Mouse (Mus musculus) liver, embryonic 12.5 days (tissue): Measurements from ENCODE around the gene Rad9a. TPM values are rescaled to one million over a fixed set of nuclear protein-coding genes. Genes with fewer than 3 reads are reported as not detected.
A peak's percentile ranks its signal among the peaks of the same experiment; 100 is the strongest.

Experiments
- ATAC-seq: fragments of 200-750 bp; cut with Nextera tagmentation; 2 replicates; pipeline ENCODE4 v1.8.0; 2017; ENCODE audit warnings: moderate number of reproducible peaks, mild to moderate bottlenecking, moderate library complexity
- H3K27ac ChIP-seq: fragments of 300-500 bp; sonication (generic); 2 replicates; pipeline ENCODE4 v1.5.1; 2016; ENCODE audit warnings: mild to moderate bottlenecking
- H3K27me3 ChIP-seq: fragments of 300-500 bp; sonication (generic); replicated peaks from 2 replicates; pipeline ENCODE4 v1.6.1; 2016; ENCODE audit warnings: mild to moderate bottlenecking, moderate library complexity
- H3K36me3 ChIP-seq: fragments of 300-500 bp; sonication (generic); 2 replicates; pipeline ENCODE4 v1.6.1; 2016; ENCODE audit warnings: mild to moderate bottlenecking, moderate library complexity
- H3K4me1 ChIP-seq: fragments of 300-500 bp; sonication (generic); 2 replicates; pipeline ENCODE4 v1.6.1; 2016
- H3K4me2 ChIP-seq: fragments of 300-500 bp; sonication (generic); 2 replicates; pipeline ENCODE4 v1.6.1; 2016; ENCODE audit warnings: mild to moderate bottlenecking, moderate library complexity
- H3K4me3 ChIP-seq: fragments of 300-500 bp; sonication (generic); 2 replicates; pipeline ENCODE4 v1.5.1; 2016; ENCODE audit warnings: mild to moderate bottlenecking, moderate library complexity
- H3K9ac ChIP-seq: fragments of 300-500 bp; sonication (generic); 2 replicates; pipeline ENCODE4 v1.6.1; 2016; ENCODE audit warnings: mild to moderate bottlenecking, moderate library complexity
- H3K9me3 ChIP-seq: fragments of 300-500 bp; sonication (generic); replicated peaks from 2 replicates; pipeline ENCODE4 v1.6.1; 2016; ENCODE audit warnings: mild to moderate bottlenecking, moderate library complexity
- WGBS: fragments of 180-500 bp; shearing (Covaris S2); methylation state at CpG from one replicate; pipeline ENCODE4 v1.1.7; 2016; ENCODE audit not compliant: insufficient replicate concordance; 5-methylcytosine and 5-hydroxymethylcytosine counted together
- polyA plus RNA-seq: library from polyadenylated mRNA; unstranded; fragments of >200 nt; fragmentation: Nextera tagmentation; extraction: Ambion mirVana; gene quantifications from 2 replicates; pipeline ENCODE4 v1.2.1, GENCODE M21; 2016

Rad9a gene
- polyA plus RNA-seq, 1 experiment from 2014 or later, result 26.5 TPM

- ATAC-seq, result no peak
- Histone ChIP-seq H3K4me3 (no peak overlapping the region), H3K4me2 (no peak overlapping the region), H3K4me1 (peaks cover 50% of the 10 kb centered on the region), H3K9me3 (no peaks in the 10 kb centered on the region), H3K27ac (0 out of 2 replicates have a peak overlapping the region, but pooled peaks have one; percentile 52), H3K9ac (no peak overlapping the region), H3K36me3 (peaks cover 24% of the 10 kb centered on the region), H3K27me3 (peaks cover 41% of the 10 kb centered on the region)
- WGBS, result 47% methylated on average over 3 of the region's 3 CpGs
These were observed 1.7 kb upstream of the Rad9a start for GRCm38 (mm10) chr19:4203148-4203547.

- no peak for ATAC-seq
- 36% methylated on average over 7 of the region's 7 CpGs for WGBS
These were observed 687 bp upstream of the Rad9a start for GRCm38 (mm10) chr19:4202149-4202548.

GRCm38 (mm10) chr19:4197180-4197579 lies 4.3 kb downstream of the Rad9a start:
- Histone ChIP-seq H3K4me1 (peaks cover 85% of the 10 kb centered on the region), H3K4me3 (no peak overlapping the region), H3K4me2 (no peak overlapping the region), H3K27ac (peak overlapping the region; percentile 53; the same call in 1 of the 2 replicates), H3K9ac (peak overlapping the region; percentile 13; the same call in 1 of the 2 replicates), H3K36me3 (peaks cover 77% of the 10 kb centered on the region), H3K9me3 (no peaks in the 10 kb centered on the region), H3K27me3 (no peaks in the 10 kb centered on the region)
- ATAC-seq, result no peak
- 70% methylated on average over 3 of the region's 3 CpGs for WGBS

More at GRCm38 (mm10) chr19:4202149-4202548, 687 bp upstream of the Rad9a start:
- Histone ChIP-seq H3K27ac (peak overlapping the region; percentile 52; the same call in 1 of the 2 replicates), H3K4me3 (peak overlapping the region; percentile 75), H3K9ac (peak overlapping the region; percentile 70), H3K36me3 (peaks cover 34% of the 10 kb centered on the region), H3K4me2 (peak overlapping the region; percentile 91), H3K27me3 (peaks cover 35% of the 10 kb centered on the region), H3K9me3 (no peaks in the 10 kb centered on the region), H3K4me1 (peaks cover 54% of the 10 kb centered on the region)

DNA sequence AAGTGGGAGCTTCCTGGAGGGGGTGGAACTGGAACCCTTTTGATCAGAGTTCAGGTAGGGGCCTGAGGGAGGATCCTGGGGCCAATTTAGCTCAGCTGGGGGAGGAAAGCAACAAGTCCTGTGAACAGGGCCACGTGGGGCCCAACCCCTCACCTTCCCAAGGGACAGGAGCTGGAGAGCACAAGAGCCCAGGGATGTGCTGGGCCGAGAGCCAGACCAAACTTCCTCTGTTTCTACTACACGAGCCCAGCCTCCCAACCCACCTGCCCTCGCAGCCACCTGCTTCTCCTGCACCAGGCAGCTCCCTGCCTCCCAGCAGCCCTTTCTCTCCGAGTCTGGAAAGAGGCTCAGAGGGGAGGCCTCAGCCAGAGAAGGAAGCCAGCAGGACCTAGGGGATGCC lies 4.9 kb downstream of the Rad9a start:
- peaks cover 80% of the 10 kb centered on the region for H3K4me1 ChIP-seq
- WGBS, result 55% methylated on average over 5 of the region's 5 CpGs
- H3K9me3 ChIP-seq, result no peaks in the 10 kb centered on the region
- H3K9ac ChIP-seq, result peak overlapping the region; percentile 13; the same call in 1 of the 2 replicates
- H3K27me3 ChIP-seq, result no peaks in the 10 kb centered on the region
- ATAC-seq, result no peak
- H3K27ac ChIP-seq, result peak overlapping the region; percentile 28; the same call in 1 of the 2 replicates
- peaks cover 77% of the 10 kb centered on the region for H3K36me3 ChIP-seq
- no peak overlapping the region for H3K4me3 ChIP-seq
- H3K4me2 ChIP-seq, result no peak overlapping the region

GRCm38 (mm10) chr19:4196048-4196447 lies 5.4 kb downstream of the Rad9a start:
- Histone ChIP-seq H3K27me3 (no peaks in the 10 kb centered on the region), H3K9me3 (no peaks in the 10 kb centered on the region), H3K9ac (no peak overlapping the region), H3K4me3 (no peak overlapping the region), H3K27ac (no peak overlapping the region), H3K4me2 (no peak overlapping the region), H3K4me1 (peaks cover 85% of the 10 kb centered on the region), H3K36me3 (peaks cover 77% of the 10 kb centered on the region)
- 74% methylated on average over 2 of the region's 2 CpGs for WGBS
- no peak for ATAC-seq

- Histone ChIP-seq H3K4me2 (no peak overlapping the region), H3K4me1 (peaks cover 84% of the 10 kb centered on the region), H3K27ac (peak overlapping the region; percentile 91; the same call in 1 of the 2 replicates), H3K9me3 (no peaks in the 10 kb centered on the region), H3K27me3 (no peaks in the 10 kb centered on the region), H3K36me3 (peaks cover 71% of the 10 kb centered on the region), H3K9ac (no peak overlapping the region), H3K4me3 (no peak overlapping the region)
- 77% methylated on average over 12 of the region's 12 CpGs for WGBS
- no peak for ATAC-seq
These were observed 6.4 kb downstream of the Rad9a start for GRCm38 (mm10) chr19:4194776-4195650.

GRCm38 (mm10) chr19:4194021-4194724 lies 7.3 kb downstream of the Rad9a start:
- H3K9ac ChIP-seq, result 0 out of 2 replicates have a peak overlapping the region, but pooled peaks have one; percentile 12
- H3K27me3 ChIP-seq, result no peaks in the 10 kb centered on the region
- peak overlapping the region; percentile 93; the same call in 1 of the 2 replicates for H3K4me3 ChIP-seq
- no peak for ATAC-seq
- peaks cover 75% of the 10 kb centered on the region for H3K4me1 ChIP-seq
- WGBS, result 76% methylated on average over 8 of the region's 8 CpGs
- H3K27ac ChIP-seq, result peak overlapping the region; percentile 91
- peak overlapping the region; percentile 89 for H3K4me2 ChIP-seq
- H3K36me3 ChIP-seq, result peaks cover 63% of the 10 kb centered on the region
- no peaks in the 10 kb centered on the region for H3K9me3 ChIP-seq

GRCm38 (mm10) chr19:4193129-4193528 lies 8.3 kb downstream of the Rad9a start:
- Histone ChIP-seq H3K36me3 (peaks cover 52% of the 10 kb centered on the region), H3K9me3 (no peaks in the 10 kb centered on the region), H3K4me3 (peak overlapping the region; percentile 93), H3K9ac (peak overlapping the region; percentile 97), H3K4me2 (peak overlapping the region; percentile 89), H3K27me3 (no peaks in the 10 kb centered on the region), H3K27ac (peak overlapping the region; percentile 91), H3K4me1 (peaks cover 68% of the 10 kb centered on the region)
- ATAC-seq, result no peak
- 50% methylated on average over 6 of the region's 6 CpGs for WGBS

DNA sequence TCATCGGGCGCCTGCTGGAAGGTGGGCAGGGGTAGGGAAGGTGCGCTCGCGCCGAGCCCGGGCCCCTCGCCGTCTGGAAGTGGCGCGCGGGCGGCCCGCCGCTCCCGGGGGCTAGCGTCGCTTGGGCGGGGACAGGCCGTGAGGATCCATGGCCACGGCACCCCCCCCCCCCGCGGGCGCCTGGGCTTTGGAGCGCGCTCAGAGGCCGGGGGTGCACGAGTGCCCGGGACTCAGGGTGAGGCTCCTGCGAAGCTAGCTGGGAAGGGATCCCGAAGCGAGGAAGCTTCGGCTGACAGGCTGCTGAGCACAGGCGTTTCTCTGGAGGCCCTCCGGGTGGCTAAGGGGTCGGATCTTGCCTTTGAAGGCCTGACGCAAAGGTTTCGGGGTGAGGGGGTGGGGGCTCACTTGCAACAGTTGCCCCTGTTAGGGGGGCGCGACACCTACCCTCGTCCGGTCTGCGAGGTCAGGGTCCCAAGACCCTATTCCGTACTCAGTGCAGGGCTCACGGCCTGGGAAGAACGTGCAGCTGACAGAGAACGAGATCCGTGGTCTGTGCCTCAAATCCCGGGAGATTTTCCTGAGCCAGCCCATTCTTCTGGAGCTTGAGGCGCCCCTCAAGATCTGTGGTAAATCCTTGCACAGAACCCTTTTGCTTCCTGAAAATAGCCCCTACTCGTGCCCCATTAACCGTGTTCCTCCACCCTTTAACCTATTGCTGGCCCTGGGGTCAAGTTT lies 9.0 kb downstream of the Rad9a start:
- WGBS, result under 1% methylated on average over 46 of the region's 52 CpGs
- no peaks in the 10 kb centered on the region for H3K27me3 ChIP-seq
- peak overlapping the region; percentile 93 for H3K4me3 ChIP-seq
- H3K27ac ChIP-seq, result peak overlapping the region; percentile 91
- peak; percentile 58 for ATAC-seq
- peaks cover 64% of the 10 kb centered on the region for H3K4me1 ChIP-seq
- H3K9ac ChIP-seq, result peak overlapping the region; percentile 97
- H3K4me2 ChIP-seq, result peak overlapping the region; percentile 89
- H3K36me3 ChIP-seq, result peaks cover 45% of the 10 kb centered on the region
- H3K9me3 ChIP-seq, result no peaks in the 10 kb centered on the region

- peak within 1 kb of the TSS; percentile 93 for H3K4me3 ChIP-seq
- H3K36me3 ChIP-seq, result peaks cover 38% of the 10 kb centered on the region
- peak within 1 kb of the TSS; percentile 91 for H3K27ac ChIP-seq
- 6% methylated on average over 39 of the region's 47 CpGs for WGBS
- H3K9me3 ChIP-seq, result no peaks in the 10 kb centered on the region
- peaks cover 56% of the 10 kb centered on the region for H3K4me1 ChIP-seq
- H3K4me2 ChIP-seq, result peak within 1 kb of the TSS; percentile 89
- H3K27me3 ChIP-seq, result no peaks in the 10 kb centered on the region
- peak; percentile 93 for ATAC-seq
- H3K9ac ChIP-seq, result peak within 1 kb of the TSS; percentile 97
These were observed 9.8 kb downstream of the Rad9a start, which contains the start of gene Ppp1ca for GRCm38 (mm10) chr19:4191528-4192250. TSS of gene Ppp1ca (plus strand) at chr19:4192065.

- ATAC-seq, result no peak
- Histone ChIP-seq H3K9ac (peak within 1 kb of the TSS; percentile 97), H3K9me3 (no peaks in the 10 kb centered on the region), H3K27ac (peak within 1 kb of the TSS; percentile 91), H3K4me1 (peaks cover 51% of the 10 kb centered on the region), H3K4me3 (peak within 1 kb of the TSS; percentile 93), H3K27me3 (no peaks in the 10 kb centered on the region), H3K36me3 (peaks cover 30% of the 10 kb centered on the region), H3K4me2 (peak within 1 kb of the TSS; percentile 89)
- 23% methylated on average over 4 of the region's 4 CpGs for WGBS
These were observed 10.6 kb downstream of the Rad9a start, which contains the start of gene Tbc1d10c for GRCm38 (mm10) chr19:4190831-4191334. TSS of gene Tbc1d10c (minus strand) at chr19:4191284.
